Mouse (Mus musculus): ENCODE measurements around the gene Eln. TPM values are rescaled to one million over a fixed set of nuclear protein-coding genes. Genes with fewer than 3 reads are reported as not detected.

The Eln gene
- polyA plus RNA-seq, 1 experiment from 2014 or later = 1,769 TPM

GRCm38 (mm10) chr5:134739951-134740350, 7.2 kb downstream of the Eln start:
- 43% methylated on average over 3 of the region's 3 CpGs for WGBS
- H3K36me3 ChIP-seq (ENCODE audit: insufficient read depth, low read length) = no peaks in the 10 kb centered on the region
- 0 out of 2 replicates have a peak, but pooled peaks cover 5% of the 10 kb centered on the region for H3K4me1 ChIP-seq (ENCODE audit: insufficient read depth, low read depth, low read length)
- H3K9me3 ChIP-seq (ENCODE audit: low read length) = no peaks in the 10 kb centered on the region
- H3K27me3 ChIP-seq (replicated peaks; ENCODE audit: insufficient read depth, low read length) = no peaks in the 10 kb centered on the region
- H3K4me2 ChIP-seq (replicated peaks; ENCODE audit: low read depth, low read length) = no peak overlapping the region
- peak; percentile 2 for ATAC-seq
- TF ChIP-seq CTCF (IDR thresholded peaks at IDR 0.05) (no peak), EP300 (IDR thresholded peaks at IDR 0.05) (no peak)
- no peak for DNase-seq (ENCODE audit: low spot score)
- H3K9ac ChIP-seq (replicated peaks; ENCODE audit: low read depth) = no peak overlapping the region
- H3K4me3 ChIP-seq (ENCODE audit: low read depth, low read length) = no peak overlapping the region
- H3K27ac ChIP-seq (ENCODE audit: low read length) = no peak overlapping the region

GRCm38 (mm10) chr5:134734920-134735319, 12.2 kb downstream of the Eln start:
- H3K4me1 ChIP-seq (ENCODE audit: insufficient read depth, low read depth, low read length) = 0 out of 2 replicates have a peak, but pooled peaks cover 5% of the 10 kb centered on the region
- H3K4me2 ChIP-seq (replicated peaks; ENCODE audit: low read depth, low read length) = no peak overlapping the region
- peak; percentile 73 for DNase-seq (ENCODE audit: low spot score)
- no peaks in the 10 kb centered on the region for H3K9me3 ChIP-seq (ENCODE audit: low read length)
- no peaks in the 10 kb centered on the region for H3K27me3 ChIP-seq (replicated peaks; ENCODE audit: insufficient read depth, low read length)
- H3K27ac ChIP-seq (ENCODE audit: low read length) = no peak overlapping the region
- WGBS = 73% methylated on average over 2 of the region's 2 CpGs
- H3K4me3 ChIP-seq (ENCODE audit: low read depth, low read length) = no peak overlapping the region
- no peak for TF ChIP-seq CTCF (IDR thresholded peaks at IDR 0.05)
- TF ChIP-seq EP300 (IDR thresholded peaks at IDR 0.05) = no peak; the same call in 1 of the 2 replicates
- 0 out of 2 replicates have a peak, but pooled peaks cover 9% of the 10 kb centered on the region for H3K36me3 ChIP-seq (ENCODE audit: insufficient read depth, low read length)
- H3K9ac ChIP-seq (replicated peaks; ENCODE audit: low read depth) = no peak overlapping the region
- ATAC-seq = peak; percentile 44

- no peak overlapping the region for H3K27ac ChIP-seq (ENCODE audit: low read length)
- DNase-seq (ENCODE audit: low spot score) (no peak), ATAC-seq (peak; percentile 47)
- 0 out of 2 replicates have a peak, but pooled peaks cover 5% of the 10 kb centered on the region for H3K4me1 ChIP-seq (ENCODE audit: insufficient read depth, low read depth, low read length)
- TF ChIP-seq CTCF (IDR thresholded peaks at IDR 0.05) (no peak), EP300 (IDR thresholded peaks at IDR 0.05) (no peak)
- H3K9ac ChIP-seq (replicated peaks; ENCODE audit: low read depth) = no peak overlapping the region
- no peak overlapping the region for H3K4me3 ChIP-seq (ENCODE audit: low read depth, low read length)
- H3K4me2 ChIP-seq (replicated peaks; ENCODE audit: low read depth, low read length) = no peak overlapping the region
- no peaks in the 10 kb centered on the region for H3K27me3 ChIP-seq (replicated peaks; ENCODE audit: insufficient read depth, low read length)
- no peaks in the 10 kb centered on the region for H3K9me3 ChIP-seq (ENCODE audit: low read length)
- 43% methylated on average over 5 of the region's 5 CpGs for WGBS
- 0 out of 2 replicates have a peak, but pooled peaks cover 9% of the 10 kb centered on the region for H3K36me3 ChIP-seq (ENCODE audit: insufficient read depth, low read length)
These were observed 13.1 kb downstream of the Eln start for GRCm38 (mm10) chr5:134734072-134734471.

- 78% methylated on average over 4 of the region's 4 CpGs for WGBS
- Histone ChIP-seq H3K27ac (ENCODE audit: low read length) (no peak overlapping the region), H3K4me3 (ENCODE audit: low read depth, low read length) (no peak overlapping the region), H3K9ac (replicated peaks; ENCODE audit: low read depth) (no peak overlapping the region), H3K9me3 (ENCODE audit: low read length) (no peaks in the 10 kb centered on the region), H3K27me3 (replicated peaks; ENCODE audit: insufficient read depth, low read length) (no peaks in the 10 kb centered on the region), H3K36me3 (ENCODE audit: insufficient read depth, low read length) (0 out of 2 replicates have a peak, but pooled peaks cover 9% of the 10 kb centered on the region), H3K4me1 (ENCODE audit: insufficient read depth, low read depth, low read length) (0 out of 2 replicates have a peak, but pooled peaks cover 5% of the 10 kb centered on the region), H3K4me2 (replicated peaks; ENCODE audit: low read depth, low read length) (no peak overlapping the region)
- TF ChIP-seq CTCF (IDR thresholded peaks at IDR 0.05) (no peak), EP300 (IDR thresholded peaks at IDR 0.05) (no peak)
- DNase-seq (ENCODE audit: low spot score) (no peak), ATAC-seq (no peak)
These were observed 13.9 kb downstream of the Eln start for GRCm38 (mm10) chr5:134733241-134733640.

GRCm38 (mm10) chr5:134729124-134729523, 18.0 kb downstream of the Eln start:
- 0 out of 2 replicates have a peak, but pooled peaks cover 13% of the 10 kb centered on the region for H3K36me3 ChIP-seq (ENCODE audit: insufficient read depth, low read length)
- TF ChIP-seq EP300 (IDR thresholded peaks at IDR 0.05) (no peak), CTCF (IDR thresholded peaks at IDR 0.05) (no peak)
- ATAC-seq (no peak), DNase-seq (ENCODE audit: low spot score) (no peak)
- no peak overlapping the region for H3K27ac ChIP-seq (ENCODE audit: low read length)
- no peak overlapping the region for H3K4me3 ChIP-seq (ENCODE audit: low read depth, low read length)
- H3K9me3 ChIP-seq (ENCODE audit: low read length) = no peaks in the 10 kb centered on the region
- H3K9ac ChIP-seq (replicated peaks; ENCODE audit: low read depth) = no peak overlapping the region
- 92% methylated on average over 12 of the region's 12 CpGs for WGBS
- no peaks in the 10 kb centered on the region for H3K27me3 ChIP-seq (replicated peaks; ENCODE audit: insufficient read depth, low read length)
- no peaks in the 10 kb centered on the region for H3K4me1 ChIP-seq (ENCODE audit: insufficient read depth, low read depth, low read length)
- H3K4me2 ChIP-seq (replicated peaks; ENCODE audit: low read depth, low read length) = no peak overlapping the region

- ATAC-seq (no peak), DNase-seq (ENCODE audit: low spot score) (no peak)
- 0 out of 2 replicates have a peak, but pooled peaks cover 13% of the 10 kb centered on the region for H3K36me3 ChIP-seq (ENCODE audit: insufficient read depth, low read length)
- no peaks in the 10 kb centered on the region for H3K4me1 ChIP-seq (ENCODE audit: insufficient read depth, low read depth, low read length)
- no peaks in the 10 kb centered on the region for H3K9me3 ChIP-seq (ENCODE audit: low read length)
- H3K27ac ChIP-seq (ENCODE audit: low read length) = no peak overlapping the region
- H3K4me2 ChIP-seq (replicated peaks; ENCODE audit: low read depth, low read length) = no peak overlapping the region
- TF ChIP-seq EP300 (IDR thresholded peaks at IDR 0.05) = no peak
- no peak for TF ChIP-seq CTCF (IDR thresholded peaks at IDR 0.05)
- WGBS = 67% methylated on average over 3 of the region's 3 CpGs
- H3K9ac ChIP-seq (replicated peaks; ENCODE audit: low read depth) = no peak overlapping the region
- no peak overlapping the region for H3K4me3 ChIP-seq (ENCODE audit: low read depth, low read length)
- no peaks in the 10 kb centered on the region for H3K27me3 ChIP-seq (replicated peaks; ENCODE audit: insufficient read depth, low read length)
These were observed 18.6 kb downstream of the Eln start for GRCm38 (mm10) chr5:134728535-134728934.
